Mouse (Mus musculus): ENCODE measurements at regions not wholly inside any gene's neighbourhood (a gene's known extent, or its start where the extent isn't known, plus 50 kb on each side); places are given as distances from the start of the nearest gene placed in this dataset.

GRCm38 (mm10) chr1:35495963-35496362, 572.2 kb upstream of the Hs6st1 start:
- no peak for TF ChIP-seq CTCF (conservative IDR thresholded peaks at IDR 0.05; ENCODE audit: low read length)
- TF ChIP-seq NANOG (IDR thresholded peaks at IDR 0.05; ENCODE audit: borderline replicate concordance, low read length), result no peak
- no peak for TF ChIP-seq POU5F1 (IDR thresholded peaks at IDR 0.05; ENCODE audit: borderline replicate concordance, low read length)

Measured in E14TG2a.4 (cell line).